Mouse (Mus musculus): ENCODE measurements at regions not wholly inside any gene's neighbourhood (a gene's known extent, or its start where the extent isn't known, plus 50 kb on each side); places are given as distances from the start of the nearest gene placed in this dataset.

DNA sequence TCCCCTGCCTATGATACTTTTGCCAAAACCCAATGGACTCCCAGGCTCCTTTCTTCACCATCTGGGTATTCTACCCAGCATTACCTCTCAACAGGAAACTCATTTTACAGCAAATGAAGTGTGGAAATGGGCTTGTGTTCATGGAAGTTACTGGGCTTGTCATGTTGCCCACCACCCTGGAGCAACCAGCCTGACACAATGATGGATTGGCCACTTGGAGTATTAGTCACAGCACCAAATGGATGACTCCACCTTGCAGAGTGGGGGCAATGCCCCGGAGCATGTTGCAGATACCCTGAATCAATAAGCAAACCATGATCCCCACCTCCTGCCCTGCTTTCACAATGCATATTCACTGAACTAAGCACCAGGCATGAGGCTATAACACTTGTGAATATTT, 543.5 kb downstream of the Adgrl2 start:
- TF ChIP-seq E2F4 (IDR thresholded peaks at IDR 0.05; ENCODE audit: insufficient read depth) (no peak), MYOG (IDR thresholded peaks at IDR 0.05; ENCODE audit: control insufficient read depth in 1 of 3, insufficient read depth in 1 of 3, insufficient read length in 2 of 3, low read depth in 2 of 3) (no peak), POLR2A (IDR thresholded peaks at IDR 0.05; ENCODE audit: insufficient read length, low read depth) (no peak), TCF12 (IDR thresholded peaks at IDR 0.05; ENCODE audit: insufficient read depth, poor library complexity, severe bottlenecking) (no peak), MAX (IDR thresholded peaks at IDR 0.05; ENCODE audit: low read depth) (no peak)
